Mouse (Mus musculus): ENCODE results near the gene Trp53i11.
A peak's percentile ranks its signal among the peaks of the same experiment; 100 is the strongest.

Gene Trp53i11

DNA sequence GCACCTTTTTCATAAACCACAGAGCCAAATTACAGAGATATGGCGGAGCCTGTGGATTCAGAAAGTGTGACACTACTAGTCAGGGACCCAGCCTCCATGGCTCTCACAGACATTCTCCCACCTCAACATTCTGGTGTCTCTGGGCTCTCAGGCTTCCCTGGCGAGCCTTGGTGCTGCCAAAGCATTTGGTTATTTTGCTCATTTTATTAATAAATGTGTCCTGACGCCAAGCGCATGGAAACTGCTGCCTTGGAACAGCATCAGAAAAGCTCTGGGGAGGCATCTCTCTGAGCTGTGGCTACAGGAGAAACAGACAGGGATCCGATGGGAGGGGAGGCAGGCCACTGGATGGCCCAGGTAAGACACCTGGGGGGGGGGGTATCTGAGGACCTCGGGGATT is 15.4 kb upstream of the Trp53i11 start:
- DNase-seq (ENCODE audit: low spot score): no peak

DNA sequence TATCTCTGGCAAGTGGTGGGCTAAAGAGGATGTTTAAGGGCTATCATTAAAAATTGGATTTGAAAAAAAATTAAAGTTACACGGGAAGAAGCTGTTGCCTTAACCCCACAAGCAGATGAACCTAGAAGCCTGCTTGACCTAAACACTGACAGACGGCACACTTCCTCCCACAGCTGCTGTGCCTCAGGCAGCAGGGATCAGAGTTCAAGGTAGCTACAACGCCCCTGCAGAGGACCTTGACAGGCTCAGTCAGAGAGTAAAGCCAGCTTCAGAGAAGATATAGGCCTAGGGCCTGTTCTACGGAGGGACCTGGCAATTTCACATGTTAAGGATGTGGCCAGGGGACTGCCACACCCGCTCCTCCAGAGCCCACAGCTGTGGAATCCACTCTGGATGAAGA is 14.9 kb upstream of the Trp53i11 start:
- DNase-seq (ENCODE audit: low spot score): no peak

DNA sequence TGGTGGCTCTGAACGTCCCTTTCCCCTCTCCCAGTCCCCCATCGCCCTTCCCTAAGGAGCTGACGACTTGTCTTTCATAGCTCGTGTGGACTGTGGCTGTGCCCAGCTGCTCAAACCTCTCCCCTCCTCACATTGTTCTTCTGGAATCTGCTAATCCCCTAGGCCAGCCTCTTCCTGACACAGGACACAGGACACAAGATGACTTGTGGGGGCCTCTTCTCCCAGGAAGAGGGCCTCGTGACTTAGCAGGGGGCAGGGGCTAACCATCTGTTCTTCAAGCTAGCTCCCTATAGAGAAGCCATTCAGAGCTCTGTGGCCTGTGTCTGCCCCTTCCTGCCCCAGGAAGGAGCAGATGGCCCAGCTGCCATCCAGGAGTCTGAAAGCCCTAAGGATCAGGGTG is 13.2 kb upstream of the Trp53i11 start:
- no peak for DNase-seq (ENCODE audit: low spot score)

DNA sequence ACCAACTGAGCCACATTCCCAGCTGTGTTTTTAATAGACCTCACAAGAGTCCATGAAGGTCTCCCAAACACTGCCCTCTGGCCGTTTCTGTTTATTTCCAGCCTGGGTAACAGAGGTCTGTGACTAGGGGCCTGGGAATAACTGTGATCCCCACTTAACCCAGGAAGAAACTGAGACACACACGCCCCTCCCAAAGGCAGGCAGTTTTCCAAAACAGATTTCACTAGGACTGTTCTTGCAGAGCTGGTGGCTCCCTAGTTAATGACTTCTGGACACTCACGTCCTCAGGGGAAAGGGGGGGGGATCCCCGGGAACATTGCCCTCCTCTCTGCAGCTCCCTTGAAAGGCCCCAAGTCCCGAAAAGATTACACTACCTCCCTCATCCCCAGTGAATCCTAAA is 12.1 kb upstream of the Trp53i11 start:
- DNase-seq (ENCODE audit: low spot score): no peak

DNA sequence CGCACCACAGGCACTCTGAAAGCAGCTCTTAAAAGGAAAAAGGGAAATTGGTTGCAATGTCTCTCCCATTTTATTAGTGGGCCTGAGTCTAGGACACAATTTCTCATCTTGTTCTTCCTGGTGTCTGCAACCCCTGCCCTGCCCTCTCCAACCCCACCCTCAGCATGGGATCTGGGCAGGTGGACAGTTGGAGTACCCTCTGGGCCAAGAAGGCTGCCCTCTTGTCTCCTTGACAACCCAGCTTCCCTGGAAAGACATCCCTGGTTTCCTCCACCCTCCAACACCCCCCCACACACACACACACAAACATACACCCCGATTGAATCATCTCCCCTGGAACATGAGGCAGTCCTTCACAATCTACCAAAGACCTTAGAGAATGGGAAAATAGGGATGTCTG is 11.6 kb upstream of the Trp53i11 start:
- DNase-seq (ENCODE audit: low spot score): no peak

DNA sequence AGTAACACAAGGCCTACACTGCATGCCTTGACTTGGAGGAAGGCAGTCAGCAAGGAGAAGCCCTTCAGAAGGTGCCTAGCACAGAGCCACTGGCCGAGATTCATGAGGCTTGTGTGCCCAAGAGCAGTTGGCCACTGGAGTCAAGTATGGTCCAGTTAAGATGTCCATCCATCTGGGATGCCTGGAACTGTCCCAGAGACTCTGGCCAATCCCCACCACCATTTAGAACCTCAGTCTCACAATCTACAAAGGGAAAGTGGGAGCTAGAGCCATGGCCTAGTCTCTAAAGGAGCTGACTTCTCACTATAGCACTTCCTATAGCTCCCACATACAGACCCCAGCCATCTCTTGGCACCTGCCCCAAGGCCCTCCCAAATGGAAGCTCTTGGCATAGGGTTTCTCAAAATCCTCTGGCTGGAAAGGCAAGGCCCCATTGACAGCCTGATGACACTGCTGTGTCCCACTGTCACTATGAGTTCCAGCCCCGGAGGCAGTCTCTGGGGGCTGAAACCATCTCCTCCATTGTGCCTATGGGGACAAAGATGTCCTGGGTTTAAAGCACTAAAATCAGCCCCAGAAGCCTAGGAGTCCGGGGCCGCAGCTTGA is 11.1 kb upstream of the Trp53i11 start:
- no peak for DNase-seq (ENCODE audit: low spot score)

DNA sequence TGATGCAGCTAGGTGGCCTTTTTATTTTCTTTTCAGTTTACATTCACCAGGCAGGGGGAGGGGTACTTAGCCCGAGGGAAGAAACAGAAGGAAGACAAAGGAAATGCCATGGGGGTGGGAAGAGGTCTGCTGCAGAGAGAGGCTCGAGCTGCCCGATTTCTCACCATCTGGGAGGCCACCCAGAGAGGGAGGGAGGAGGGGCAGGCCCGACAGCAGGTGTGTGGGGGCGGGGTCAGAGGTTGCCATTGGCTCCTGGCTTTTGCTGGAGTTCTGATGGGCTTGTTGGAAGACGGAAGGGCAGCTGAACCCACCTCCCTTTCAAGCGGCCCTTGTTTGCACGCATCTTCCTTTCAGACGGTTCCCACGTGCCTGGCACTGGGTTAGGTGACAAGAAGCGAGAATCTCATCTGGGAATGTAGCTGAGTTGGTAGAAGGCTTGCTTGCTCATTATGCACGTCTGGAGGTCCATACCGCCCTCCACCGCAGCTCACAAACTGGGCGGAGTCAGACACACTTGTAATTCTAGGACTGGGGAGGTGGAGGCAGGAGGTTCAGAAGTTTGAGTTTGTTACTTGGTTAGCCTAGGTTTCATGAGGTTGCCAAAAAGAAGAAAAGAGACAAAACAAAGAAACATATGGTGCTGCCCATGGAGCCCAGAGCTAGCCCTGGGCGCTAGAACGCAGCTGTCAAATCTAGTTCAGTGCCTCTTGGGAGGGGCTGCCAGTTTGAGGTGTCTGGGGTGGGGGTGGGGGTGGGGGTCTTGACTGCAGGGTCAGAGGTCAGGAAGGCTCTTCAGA is 10.3 kb upstream of the Trp53i11 start:
- DNase-seq (ENCODE audit: low spot score): no peak

DNA sequence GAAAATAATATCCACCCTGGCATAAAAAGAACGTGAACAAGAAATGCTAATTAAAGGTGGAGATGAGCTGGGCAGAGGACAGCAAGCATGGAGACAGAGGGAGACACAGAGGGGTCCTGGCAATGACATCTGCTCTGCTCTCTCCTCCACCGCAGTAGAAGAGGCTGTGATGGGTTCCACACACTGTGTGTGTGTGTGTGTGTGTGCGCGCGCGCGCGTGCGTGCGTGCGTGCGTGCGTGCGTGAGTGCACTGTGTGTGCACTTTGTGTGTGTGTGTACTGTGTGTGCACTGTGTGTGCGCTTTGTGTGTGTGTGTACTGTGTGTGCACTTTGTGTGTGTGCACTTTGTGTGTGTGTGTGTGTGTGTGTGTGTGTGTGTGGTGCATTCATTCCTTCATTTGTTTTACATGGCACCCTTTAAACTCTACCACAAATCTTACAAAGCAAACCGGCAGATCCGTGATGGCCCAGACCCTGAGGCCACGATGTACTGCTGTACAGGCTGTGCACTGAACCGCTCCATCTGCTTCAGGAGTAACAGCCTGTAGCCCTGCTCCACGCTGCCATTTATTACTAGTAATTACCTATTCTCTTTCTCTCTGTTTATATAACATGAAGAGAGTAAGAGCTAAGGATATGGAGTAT is 9.6 kb upstream of the Trp53i11 start:
- DNase-seq (ENCODE audit: low spot score): no peak

DNA sequence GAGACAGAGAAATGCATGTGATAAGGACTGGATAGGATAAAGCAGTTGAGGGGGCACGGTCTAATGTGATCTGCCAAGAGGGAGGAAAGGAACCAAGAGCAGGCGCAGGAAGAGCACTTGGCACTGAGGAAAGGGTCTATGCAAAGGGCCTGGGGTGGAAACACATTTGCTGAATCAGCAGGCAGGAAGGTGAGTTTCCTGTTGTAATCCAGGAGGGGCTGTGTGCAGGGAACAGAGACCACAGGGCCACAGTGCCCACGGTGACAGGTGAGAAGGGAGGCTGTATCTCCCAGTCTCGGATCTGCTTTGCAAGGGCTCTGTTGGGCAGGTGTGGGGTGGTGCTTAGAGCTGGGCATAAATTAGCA is 9.1 kb upstream of the Trp53i11 start:
- no peak for DNase-seq (ENCODE audit: low spot score)

DNA sequence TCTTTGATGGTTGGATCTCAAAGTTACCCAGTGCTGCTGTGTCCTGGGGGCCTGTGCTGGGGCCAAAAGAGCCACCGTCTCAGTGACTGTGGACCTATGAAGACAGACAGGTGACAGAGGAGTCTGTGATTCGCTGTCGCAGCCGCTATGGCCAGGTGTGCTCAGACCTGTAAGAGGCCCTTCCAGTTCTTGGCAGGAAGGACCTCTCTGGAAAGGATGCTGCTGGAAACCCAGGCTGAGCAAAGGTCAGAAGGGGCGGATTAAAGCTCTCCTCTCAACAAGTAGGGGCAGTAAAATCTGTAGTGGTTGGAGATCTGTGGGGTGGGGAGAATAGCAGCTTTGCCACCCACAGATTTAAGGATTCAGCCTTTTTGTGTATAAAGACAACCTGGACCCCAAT is 7.7 kb upstream of the Trp53i11 start:
- DNase-seq (ENCODE audit: low spot score): no peak

DNA sequence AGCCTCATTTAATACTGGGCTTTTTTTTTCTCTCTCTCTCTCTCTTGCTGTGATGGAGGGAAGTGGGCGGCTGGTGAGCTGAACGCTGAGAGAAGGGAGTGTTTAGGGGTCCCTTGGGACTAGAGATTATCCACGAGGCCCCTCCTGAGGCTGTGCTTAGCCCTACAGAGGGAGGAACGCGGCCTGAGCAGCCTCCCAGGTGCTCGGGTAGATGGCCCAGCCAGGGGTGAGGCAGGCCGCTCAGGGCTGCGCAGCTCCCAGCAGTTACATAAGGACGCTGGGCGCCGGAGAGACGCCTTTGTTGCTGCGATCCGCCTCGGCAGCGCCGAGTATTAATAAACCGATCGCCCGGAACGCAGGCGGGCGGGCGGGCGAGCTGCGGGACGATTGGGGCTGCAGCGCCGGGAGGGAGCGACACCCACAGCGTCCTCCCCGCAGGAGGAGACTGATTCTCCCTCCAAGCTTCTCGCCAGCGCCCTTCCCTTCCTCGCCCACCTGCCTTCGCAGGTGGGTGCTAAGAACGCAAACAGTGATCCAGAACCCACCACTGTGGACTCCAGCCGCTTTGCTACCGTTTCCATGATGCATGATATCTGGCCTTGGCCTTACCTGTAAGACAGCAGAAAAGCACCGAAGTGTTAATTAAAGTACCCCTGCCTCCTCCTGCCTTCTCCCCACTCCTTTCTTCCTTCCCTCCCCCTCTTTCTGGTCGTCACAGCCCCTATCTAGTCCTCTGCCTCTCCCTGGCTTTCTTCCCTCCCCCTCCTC is 7.1 kb upstream of the Trp53i11 start:
- peak; percentile 49 for DNase-seq (ENCODE audit: low spot score)

DNA sequence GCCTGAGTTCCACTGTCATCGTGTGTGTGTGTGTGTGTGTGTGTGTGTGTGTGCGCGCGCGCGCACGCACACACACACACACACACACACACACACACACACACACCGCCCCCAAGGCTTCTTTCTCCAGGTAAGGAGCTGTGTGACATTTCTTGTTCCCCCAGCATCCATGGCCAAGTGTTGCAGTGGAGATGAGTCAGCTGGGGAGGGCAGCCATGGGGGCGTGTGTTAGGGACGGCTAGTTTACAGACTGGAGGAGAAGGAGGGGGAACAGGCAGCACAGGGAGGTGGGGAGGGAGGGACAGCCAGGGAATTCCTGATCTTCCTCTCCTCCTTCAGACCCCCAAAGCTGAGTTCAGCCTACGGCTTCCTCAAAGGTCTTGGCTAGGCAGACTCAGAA is 4.5 kb upstream of the Trp53i11 start:
- no peak for DNase-seq (ENCODE audit: low spot score)

DNA sequence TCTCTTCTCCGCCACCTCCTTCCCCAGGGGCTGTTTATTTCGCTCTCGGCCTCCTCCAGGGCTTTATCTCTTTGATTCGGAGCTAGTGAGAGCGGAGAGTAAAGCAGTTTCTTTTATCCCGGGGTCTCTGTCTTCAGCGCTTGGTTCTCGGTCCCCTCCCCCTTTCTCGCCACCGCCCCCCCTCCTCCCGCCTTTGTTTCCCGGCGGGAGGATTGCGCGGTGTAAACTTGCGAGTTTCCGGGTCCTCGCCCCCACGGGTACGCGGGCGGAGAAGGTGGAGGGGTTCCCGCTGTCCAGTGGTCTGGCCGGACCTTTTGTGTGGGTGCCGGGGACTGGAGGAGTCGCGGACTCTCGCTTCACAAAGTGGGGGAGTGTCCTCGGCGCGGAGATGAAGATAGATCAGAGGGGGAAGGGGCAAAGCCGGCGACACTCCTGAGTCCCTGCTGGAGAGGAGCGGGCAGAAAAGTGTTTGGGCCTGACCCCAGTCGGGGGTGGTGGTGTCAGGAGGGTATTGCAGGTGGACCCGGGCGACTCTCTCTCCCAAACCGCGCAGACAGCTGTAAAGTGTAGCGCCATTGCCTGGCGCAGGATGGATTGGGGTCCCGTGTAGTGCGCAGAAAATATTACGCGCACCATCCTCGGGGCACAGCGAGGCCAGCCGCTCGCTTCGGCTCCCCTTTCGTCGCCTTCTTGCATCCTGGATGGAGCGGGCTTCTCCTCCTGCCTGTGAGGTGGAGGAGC is 842 bp downstream of the Trp53i11 start:
- DNase-seq (ENCODE audit: low spot score): peak; percentile 38

DNA sequence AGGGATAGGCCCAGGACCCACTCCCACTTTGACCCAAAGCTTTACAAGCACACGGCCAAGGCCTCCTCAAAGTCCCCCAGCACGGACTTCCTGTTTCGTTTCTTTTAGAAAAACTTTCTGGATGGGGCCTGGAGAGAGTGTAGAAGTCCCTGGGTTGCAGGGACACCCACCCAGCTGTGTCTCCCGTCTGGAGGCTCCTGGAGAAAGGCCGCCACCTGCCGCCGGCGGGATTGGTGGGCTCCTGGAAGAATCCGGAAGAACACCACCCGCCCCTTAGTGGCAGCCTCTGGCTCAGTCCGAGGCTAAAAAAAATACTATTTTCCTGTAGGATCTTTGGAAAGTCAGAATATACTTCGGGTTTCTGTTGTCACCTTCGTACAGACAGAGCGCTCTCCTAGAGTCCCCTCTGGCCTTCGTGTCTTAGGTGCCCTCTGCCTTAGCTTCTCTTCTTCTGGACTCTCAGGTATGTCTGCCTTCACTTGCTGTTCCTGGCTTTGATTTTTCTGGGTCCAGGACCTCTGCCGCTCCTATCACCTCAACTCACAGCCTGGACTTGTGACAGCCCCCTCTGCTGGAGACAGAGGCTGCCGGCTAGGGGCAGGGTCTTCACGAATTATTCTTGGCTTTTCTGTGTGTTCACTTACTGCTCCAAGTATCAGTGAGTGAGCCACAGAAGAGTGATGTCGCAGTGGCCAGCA is 1.6 kb downstream of the Trp53i11 start:
- DNase-seq (ENCODE audit: low spot score): peak; percentile 60

DNA sequence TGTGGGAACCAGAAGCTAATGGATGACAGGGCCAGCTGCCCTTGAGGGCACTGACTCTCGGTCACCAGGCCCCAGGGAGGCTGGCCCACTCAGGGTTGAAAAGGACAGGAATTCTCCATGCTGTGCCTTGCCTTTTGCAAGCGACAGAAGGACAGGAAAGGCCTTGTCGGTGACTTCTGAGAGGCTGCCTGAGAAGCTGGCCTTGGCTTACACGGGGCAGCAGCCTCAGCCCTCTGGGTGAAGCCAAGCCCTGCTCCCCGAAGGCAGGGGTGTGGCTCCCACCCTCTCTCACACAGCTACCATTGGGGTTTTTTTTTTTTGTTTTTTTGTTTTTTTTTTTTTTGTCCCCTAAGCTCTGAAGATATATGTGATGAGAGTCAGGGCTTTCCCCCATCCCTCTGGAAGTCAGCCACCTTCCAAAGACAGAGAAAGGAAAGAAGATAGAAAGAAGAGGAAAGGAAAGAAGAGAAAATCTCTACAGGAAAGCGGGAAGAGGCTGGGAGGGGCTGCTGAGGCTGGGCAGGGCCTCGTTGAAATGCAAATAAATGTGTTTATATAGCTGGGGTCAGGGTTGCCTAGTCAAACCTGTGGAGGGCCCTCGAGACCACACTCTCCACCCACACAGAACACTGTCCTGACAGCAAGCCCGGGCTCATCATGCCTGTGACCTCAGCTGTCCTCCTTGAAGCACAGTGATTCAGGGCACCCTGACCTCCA is 3.6 kb downstream of the Trp53i11 start:
- DNase-seq (ENCODE audit: low spot score): peak; percentile 25

DNA sequence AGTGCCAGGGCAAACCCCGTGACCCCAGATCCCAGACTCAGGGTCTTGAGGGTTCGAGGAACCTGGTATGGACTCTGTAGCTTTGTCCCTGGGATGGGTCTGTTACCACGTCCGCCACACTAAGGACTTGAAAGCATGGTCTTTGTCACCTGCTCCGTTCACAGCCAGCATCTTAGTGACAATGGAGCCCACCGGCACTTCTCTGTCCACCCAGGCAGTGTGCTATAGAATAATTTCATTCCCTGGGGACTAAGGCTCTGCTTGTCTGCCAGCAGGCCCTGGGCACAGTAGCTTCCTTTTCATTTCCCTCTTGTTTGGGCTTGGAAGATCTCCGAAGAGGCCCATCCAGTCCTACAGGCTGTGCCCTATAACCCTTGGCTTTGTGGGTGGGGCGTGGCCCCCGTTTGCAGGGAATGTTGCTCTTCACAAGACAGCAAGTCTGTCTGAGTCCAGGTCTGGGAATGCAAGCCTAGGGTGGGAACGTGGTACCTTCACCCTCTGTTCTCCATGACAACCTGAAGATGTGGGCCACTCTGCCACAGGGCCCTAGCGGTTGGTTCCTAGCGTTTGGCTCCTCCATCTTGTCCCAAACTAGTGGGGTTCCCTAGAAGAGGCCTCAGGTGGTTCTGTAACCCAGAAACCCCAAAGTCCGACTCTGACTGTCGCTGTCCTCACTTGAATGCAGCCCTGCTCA is 4.3 kb downstream of the Trp53i11 start:
- no peak for DNase-seq (ENCODE audit: low spot score)

DNA sequence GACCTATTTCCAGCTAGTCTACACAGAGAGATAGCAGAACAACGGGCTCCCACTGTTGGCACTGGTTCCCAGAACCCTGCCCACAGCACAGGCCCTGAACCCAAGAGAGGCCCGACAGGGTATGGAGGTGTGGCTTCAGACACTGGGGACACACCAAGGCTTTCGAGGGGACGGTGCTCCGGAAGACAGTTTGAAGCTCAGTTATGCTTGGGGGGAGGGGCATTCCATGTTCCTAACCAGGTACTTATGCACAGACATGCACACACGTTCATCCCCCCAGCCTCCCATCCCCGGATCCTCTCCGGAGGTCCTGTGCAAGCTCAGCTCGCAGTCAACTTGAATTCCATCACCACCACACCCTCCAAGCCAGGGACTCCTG is 4.8 kb downstream of the Trp53i11 start:
- DNase-seq (ENCODE audit: low spot score): no peak

DNA sequence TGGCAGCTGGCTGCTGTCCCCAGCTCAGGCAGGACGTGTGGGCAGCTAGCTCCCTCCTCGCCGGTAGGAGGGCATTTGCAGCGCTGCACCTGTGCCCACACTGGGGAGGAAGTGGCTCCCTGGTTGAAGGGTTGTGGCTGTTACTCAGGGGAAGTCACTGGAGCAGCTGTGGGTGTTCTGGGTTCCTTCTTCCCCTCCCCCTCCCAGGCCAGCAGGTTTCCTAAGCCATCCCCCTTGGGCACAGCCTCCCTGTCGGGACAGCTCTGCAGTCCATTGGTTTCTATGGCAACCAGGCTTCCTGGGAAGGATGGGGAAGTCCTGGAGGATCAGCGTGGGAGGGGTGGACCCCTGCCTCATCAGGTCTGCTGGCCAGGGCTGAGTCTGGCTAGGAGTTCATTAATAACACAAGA is 5.3 kb downstream of the Trp53i11 start:
- no peak for DNase-seq (ENCODE audit: low spot score)

DNA sequence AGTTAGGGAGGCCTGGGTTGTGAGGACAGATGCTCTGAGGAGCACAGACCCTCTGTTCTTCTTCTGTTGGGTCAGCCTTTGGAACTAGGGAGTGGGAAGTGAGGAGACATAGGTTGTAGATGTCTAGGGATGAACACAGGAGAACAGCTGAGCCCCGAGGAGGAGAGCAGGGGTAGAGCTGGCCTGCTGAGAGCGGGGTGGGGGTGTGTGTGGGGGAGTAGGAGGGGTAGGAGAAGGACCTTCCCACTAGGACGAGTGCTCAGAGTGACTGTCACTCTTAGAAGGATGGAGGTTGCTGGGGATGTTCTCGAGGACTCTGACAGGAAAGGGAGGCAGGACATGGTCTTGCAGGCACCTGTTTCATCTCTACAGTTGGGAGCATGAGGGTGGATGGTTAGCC is 6.5 kb downstream of the Trp53i11 start:
- no peak for DNase-seq (ENCODE audit: low spot score)

DNA sequence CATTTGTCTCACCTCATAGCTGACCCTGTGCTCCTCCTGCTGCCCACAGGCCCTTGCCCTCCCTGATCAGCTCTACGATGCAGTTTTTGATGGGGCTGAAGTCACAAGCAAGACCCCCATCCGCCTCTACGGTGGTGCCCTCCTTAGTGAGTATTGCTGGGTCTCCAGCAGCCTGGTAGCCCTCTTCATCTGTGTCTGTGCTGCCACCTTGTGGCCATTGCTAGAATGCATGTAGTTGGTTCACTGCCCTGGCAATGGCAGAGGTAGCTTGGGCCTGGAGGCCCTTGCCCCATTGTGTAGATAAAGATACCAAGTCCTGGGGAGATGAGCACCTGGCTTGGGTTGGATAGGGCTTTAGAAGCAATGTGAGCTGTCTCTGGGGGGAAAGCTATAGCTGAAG is 11.5 kb downstream of the Trp53i11 start:
- DNase-seq (ENCODE audit: low spot score): peak; percentile 88

All from ovary, postnatal 36 days (tissue).